Mouse (Mus musculus): ENCODE results near the gene Vps13d. TPM values are rescaled to one million over a fixed set of nuclear protein-coding genes. Genes with fewer than 3 reads are reported as not detected.
A peak's percentile ranks its signal among the peaks of the same experiment; 100 is the strongest.

The Vps13d gene
- polyA plus RNA-seq, 1 experiment from 2014 or later, result 3.5 TPM

GRCm38 (mm10) chr4:145209076-145209689 lies 14.4 kb upstream of the Vps13d start:
- H3K27me3 ChIP-seq (replicated peaks), result no peaks in the 10 kb centered on the region
- WGBS (ENCODE audit: insufficient replicate concordance), result 50% methylated on average over 6 of the region's 6 CpGs
- no peak for ATAC-seq
- H3K27ac ChIP-seq, result no peak overlapping the region
- H3K4me3 ChIP-seq, result no peak overlapping the region
- no peak overlapping the region for H3K4me2 ChIP-seq
- H3K4me1 ChIP-seq, result peaks cover 19% of the 10 kb centered on the region
- no peaks in the 10 kb centered on the region for H3K36me3 ChIP-seq
- no peak overlapping the region for H3K9ac ChIP-seq
- H3K9me3 ChIP-seq (replicated peaks), result no peaks in the 10 kb centered on the region

GRCm38 (mm10) chr4:145207718-145208371 lies 13.0 kb upstream of the Vps13d start:
- ATAC-seq, result no peak
- no peak overlapping the region for H3K4me2 ChIP-seq
- H3K4me1 ChIP-seq, result peaks cover 14% of the 10 kb centered on the region
- WGBS (ENCODE audit: insufficient replicate concordance), result 83% methylated on average over 3 of the region's 3 CpGs
- H3K9ac ChIP-seq, result no peak overlapping the region
- H3K36me3 ChIP-seq, result no peaks in the 10 kb centered on the region
- no peaks in the 10 kb centered on the region for H3K27me3 ChIP-seq (replicated peaks)
- no peaks in the 10 kb centered on the region for H3K9me3 ChIP-seq (replicated peaks)
- no peak overlapping the region for H3K4me3 ChIP-seq
- H3K27ac ChIP-seq, result no peak overlapping the region

- Histone ChIP-seq H3K9ac (no peak overlapping the region), H3K4me1 (peaks cover 35% of the 10 kb centered on the region), H3K4me3 (no peak overlapping the region), H3K36me3 (no peaks in the 10 kb centered on the region), H3K4me2 (no peak overlapping the region), H3K27me3 (replicated peaks) (no peaks in the 10 kb centered on the region), H3K9me3 (replicated peaks) (no peaks in the 10 kb centered on the region), H3K27ac (no peak overlapping the region)
- ATAC-seq, result no peak
- WGBS (ENCODE audit: insufficient replicate concordance), result 77% methylated on average over 8 of the region's 8 CpGs
These were observed 10.0 kb upstream of the Vps13d start for GRCm38 (mm10) chr4:145204779-145205178.

GRCm38 (mm10) chr4:145203305-145203704 lies 8.5 kb upstream of the Vps13d start:
- H3K27me3 ChIP-seq (replicated peaks), result no peaks in the 10 kb centered on the region
- no peaks in the 10 kb centered on the region for H3K36me3 ChIP-seq
- no peak for ATAC-seq
- no peak overlapping the region for H3K27ac ChIP-seq
- no peak overlapping the region for H3K4me2 ChIP-seq
- H3K9ac ChIP-seq, result no peak overlapping the region
- no peaks in the 10 kb centered on the region for H3K9me3 ChIP-seq (replicated peaks)
- no peak overlapping the region for H3K4me3 ChIP-seq
- peaks cover 49% of the 10 kb centered on the region for H3K4me1 ChIP-seq
- 38% methylated on average over 2 of the region's 2 CpGs for WGBS (ENCODE audit: insufficient replicate concordance)

- no peak overlapping the region for H3K9ac ChIP-seq
- H3K27ac ChIP-seq, result peak overlapping the region; percentile 89; the same call in 1 of the 2 replicates
- no peaks in the 10 kb centered on the region for H3K27me3 ChIP-seq (replicated peaks)
- peaks cover 55% of the 10 kb centered on the region for H3K4me1 ChIP-seq
- no peaks in the 10 kb centered on the region for H3K9me3 ChIP-seq (replicated peaks)
- ATAC-seq, result no peak
- H3K36me3 ChIP-seq, result no peaks in the 10 kb centered on the region
- no peak overlapping the region for H3K4me2 ChIP-seq
- 55% methylated on average over 3 of the region's 3 CpGs for WGBS (ENCODE audit: insufficient replicate concordance)
- no peak overlapping the region for H3K4me3 ChIP-seq
These were observed 6.6 kb upstream of the Vps13d start for GRCm38 (mm10) chr4:145201424-145201823.

GRCm38 (mm10) chr4:145199982-145200699 lies 5.3 kb upstream of the Vps13d start:
- H3K4me3 ChIP-seq, result peak overlapping the region; percentile 14
- peak overlapping the region; percentile 52 for H3K9ac ChIP-seq
- H3K9me3 ChIP-seq (replicated peaks), result no peaks in the 10 kb centered on the region
- WGBS (ENCODE audit: insufficient replicate concordance), result 3% methylated on average over 11 of the region's 11 CpGs
- peak overlapping the region; percentile 59 for H3K4me2 ChIP-seq
- H3K36me3 ChIP-seq, result no peaks in the 10 kb centered on the region
- H3K27me3 ChIP-seq (replicated peaks), result no peaks in the 10 kb centered on the region
- peak; percentile 94 for ATAC-seq
- peaks cover 64% of the 10 kb centered on the region for H3K4me1 ChIP-seq
- H3K27ac ChIP-seq, result peak overlapping the region; percentile 89

- Histone ChIP-seq H3K27me3 (replicated peaks) (no peaks in the 10 kb centered on the region), H3K36me3 (peaks cover 2% of the 10 kb centered on the region; the same call in 1 of the 2 replicates), H3K4me3 (no peak overlapping the region), H3K27ac (peak overlapping the region; percentile 47; the same call in 1 of the 2 replicates), H3K9ac (0 out of 2 replicates have a peak overlapping the region, but pooled peaks have one; percentile 15), H3K9me3 (replicated peaks) (no peaks in the 10 kb centered on the region), H3K4me1 (peaks cover 88% of the 10 kb centered on the region), H3K4me2 (no peak overlapping the region)
- no peak for ATAC-seq
- 54% methylated on average over 4 of the region's 4 CpGs for WGBS (ENCODE audit: insufficient replicate concordance)
These were observed 1.8 kb upstream of the Vps13d start for GRCm38 (mm10) chr4:145196586-145196985.

GRCm38 (mm10) chr4:145195172-145195571 lies 367 bp upstream of the Vps13d start:
- no peak for ATAC-seq
- Histone ChIP-seq H3K27me3 (replicated peaks) (no peaks in the 10 kb centered on the region), H3K4me3 (peak overlapping the region; percentile 88), H3K27ac (no peak overlapping the region), H3K4me1 (peaks cover 76% of the 10 kb centered on the region), H3K4me2 (peak overlapping the region; percentile 93), H3K9ac (no peak overlapping the region), H3K9me3 (replicated peaks) (no peaks in the 10 kb centered on the region), H3K36me3 (peaks cover 11% of the 10 kb centered on the region)
- WGBS (ENCODE audit: insufficient replicate concordance), result 20% methylated on average over 5 of the region's 5 CpGs

- peak overlapping the region; percentile 93 for H3K4me2 ChIP-seq
- peak overlapping the region; percentile 95 for H3K9ac ChIP-seq
- H3K4me1 ChIP-seq, result peaks cover 65% of the 10 kb centered on the region
- H3K36me3 ChIP-seq, result peaks cover 22% of the 10 kb centered on the region
- peak; percentile 47 for ATAC-seq
- H3K27ac ChIP-seq, result peak overlapping the region; percentile 81
- peak overlapping the region; percentile 88 for H3K4me3 ChIP-seq
- H3K9me3 ChIP-seq (replicated peaks), result no peaks in the 10 kb centered on the region
- WGBS (ENCODE audit: insufficient replicate concordance), result 2% methylated on average over 10 of the region's 10 CpGs
- no peaks in the 10 kb centered on the region for H3K27me3 ChIP-seq (replicated peaks)
These were observed 754 bp downstream of the Vps13d start for GRCm38 (mm10) chr4:145193991-145194511.

- Histone ChIP-seq H3K36me3 (peaks cover 28% of the 10 kb centered on the region), H3K27ac (peak overlapping the region; percentile 81; the same call in 1 of the 2 replicates), H3K4me3 (peak overlapping the region; percentile 88), H3K4me1 (peaks cover 58% of the 10 kb centered on the region), H3K27me3 (replicated peaks) (no peaks in the 10 kb centered on the region), H3K9ac (peak overlapping the region; percentile 95), H3K4me2 (peak overlapping the region; percentile 93), H3K9me3 (replicated peaks) (no peaks in the 10 kb centered on the region)
- ATAC-seq, result no peak
- 46% methylated on average over 3 of the region's 3 CpGs for WGBS (ENCODE audit: insufficient replicate concordance)
These were observed 1.4 kb downstream of the Vps13d start for GRCm38 (mm10) chr4:145193406-145193805.

GRCm38 (mm10) chr4:145192686-145193085 lies 2.1 kb downstream of the Vps13d start:
- peak overlapping the region; percentile 93 for H3K4me2 ChIP-seq
- H3K9ac ChIP-seq, result no peak overlapping the region; the same call in 1 of the 2 replicates
- H3K9me3 ChIP-seq (replicated peaks), result no peaks in the 10 kb centered on the region
- no peaks in the 10 kb centered on the region for H3K27me3 ChIP-seq (replicated peaks)
- H3K36me3 ChIP-seq, result peaks cover 29% of the 10 kb centered on the region
- ATAC-seq, result no peak
- peaks cover 53% of the 10 kb centered on the region for H3K4me1 ChIP-seq
- no peak overlapping the region; the same call in 1 of the 2 replicates for H3K27ac ChIP-seq
- H3K4me3 ChIP-seq, result no peak overlapping the region

- no peaks in the 10 kb centered on the region for H3K27me3 ChIP-seq (replicated peaks)
- no peak overlapping the region for H3K4me3 ChIP-seq
- no peak overlapping the region for H3K4me2 ChIP-seq
- H3K27ac ChIP-seq, result no peak overlapping the region
- peaks cover 23% of the 10 kb centered on the region for H3K4me1 ChIP-seq
- no peak for ATAC-seq
- H3K9me3 ChIP-seq (replicated peaks), result no peaks in the 10 kb centered on the region
- H3K9ac ChIP-seq, result no peak overlapping the region
- H3K36me3 ChIP-seq, result peaks cover 62% of the 10 kb centered on the region
These were observed 6.2 kb downstream of the Vps13d start for GRCm38 (mm10) chr4:145188561-145188960.
